Mouse (Mus musculus): ENCODE measurements around the gene Zfp667.

- TF ChIP-seq CTCF (IDR thresholded peaks at IDR 0.05; ENCODE audit: low read depth, low read length) (no peak), GATA1 (IDR thresholded peaks at IDR 0.05; ENCODE audit: borderline replicate concordance, low read length) (no peak), POLR2AphosphoS5 (IDR thresholded peaks at IDR 0.05; ENCODE audit: insufficient replicate concordance, low read depth, low read length) (no peak), TAL1 (conservative IDR thresholded peaks at IDR 0.05; ENCODE audit: low read depth, low read length) (no peak), GATA2 (IDR thresholded peaks at IDR 0.05; ENCODE audit: borderline replicate concordance, low read depth, low read length) (no peak)
Observed at GRCm38 (mm10) chr7:6343501-6344071, 57.2 kb downstream of the Zfp667 start, which contains the start of gene Gm3854.

Measured in G1E (cell line).